Mouse (Mus musculus): ENCODE results near the gene 9930104L06Rik.
A peak's percentile ranks its signal among the peaks of the same experiment; 100 is the strongest.
"Not testable (repeated sequence)": the region's sequence is repeated elsewhere in the genome, so short reads cannot be mapped to it uniquely, and the experiment has no call there.

The 9930104L06Rik gene

GRCm38 (mm10) chr4:124936613-124937471 lies at the start of gene 9930104L06Rik:
Gene 9930104L06Rik (plus strand): TSS chr4:124937048.
- peak; percentile 98 for DNase-seq (ENCODE audit: low spot score)

DNA sequence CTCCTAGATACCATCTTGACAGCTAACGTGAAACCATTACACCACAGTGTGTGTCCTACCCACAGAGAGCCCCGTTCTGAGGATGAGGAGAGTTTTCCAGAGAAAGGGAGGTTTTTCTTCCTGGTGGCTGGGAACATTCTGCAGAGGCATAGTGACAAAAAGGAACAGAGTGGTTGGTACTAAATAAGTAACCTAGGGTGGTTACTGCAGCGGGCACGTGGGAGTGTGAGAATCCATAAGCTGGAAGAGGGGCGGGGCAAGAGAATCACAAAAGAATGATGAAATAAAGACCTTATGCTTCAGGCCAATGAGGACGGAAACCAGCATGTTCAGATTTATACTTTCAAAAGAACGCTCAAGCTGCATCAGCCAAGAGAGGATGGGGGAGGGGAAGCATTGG lies 48.1 kb upstream of the 9930104L06Rik start:
- no peak for DNase-seq (ENCODE audit: low spot score)

DNA sequence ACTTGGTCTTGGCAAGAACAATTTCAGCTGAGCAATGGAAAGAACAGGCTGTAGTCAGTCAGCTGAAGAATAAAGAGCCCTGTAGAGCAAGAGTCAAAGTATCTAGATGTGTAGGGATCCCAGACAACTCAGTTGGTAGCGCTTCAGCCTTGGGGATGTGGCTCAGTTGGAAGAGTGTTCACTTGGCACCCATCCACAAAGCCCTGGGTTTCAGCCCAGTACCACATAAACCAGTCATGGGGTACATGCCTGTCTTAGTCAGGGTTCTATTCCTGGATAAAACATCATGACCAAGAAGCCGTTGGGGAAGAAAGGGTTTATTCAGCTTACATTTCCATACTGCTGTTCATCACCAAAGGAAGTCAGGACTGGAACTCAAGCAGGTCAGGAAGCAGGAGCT lies 46.9 kb upstream of the 9930104L06Rik start:
- peak; percentile 10 for DNase-seq (ENCODE audit: low spot score)

DNA sequence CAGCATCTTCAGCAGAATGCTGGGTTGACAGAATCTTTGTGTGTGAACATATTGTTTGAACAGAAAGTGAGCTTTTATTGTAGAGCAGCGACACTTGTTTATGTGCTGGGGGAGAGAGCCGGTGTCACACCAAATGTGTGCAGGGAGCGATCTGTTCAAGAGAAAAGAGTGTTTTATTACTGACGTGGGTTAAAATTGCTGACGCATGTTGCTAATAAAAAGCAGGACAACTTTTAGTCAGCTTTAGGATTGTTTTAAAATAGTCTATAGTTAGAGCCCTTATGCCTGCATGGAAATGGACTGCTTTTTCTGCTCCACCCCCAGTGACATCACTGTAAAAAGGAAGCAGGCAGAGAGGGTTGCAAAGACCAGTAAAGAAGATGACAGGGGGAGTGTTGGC lies 46.0 kb upstream of the 9930104L06Rik start:
- DNase-seq (ENCODE audit: low spot score), result no peak

- no peak for DNase-seq (ENCODE audit: low spot score)
Measured at GRCm38 (mm10) chr4:124893769-124894168, 43.1 kb upstream of the 9930104L06Rik start.

DNA sequence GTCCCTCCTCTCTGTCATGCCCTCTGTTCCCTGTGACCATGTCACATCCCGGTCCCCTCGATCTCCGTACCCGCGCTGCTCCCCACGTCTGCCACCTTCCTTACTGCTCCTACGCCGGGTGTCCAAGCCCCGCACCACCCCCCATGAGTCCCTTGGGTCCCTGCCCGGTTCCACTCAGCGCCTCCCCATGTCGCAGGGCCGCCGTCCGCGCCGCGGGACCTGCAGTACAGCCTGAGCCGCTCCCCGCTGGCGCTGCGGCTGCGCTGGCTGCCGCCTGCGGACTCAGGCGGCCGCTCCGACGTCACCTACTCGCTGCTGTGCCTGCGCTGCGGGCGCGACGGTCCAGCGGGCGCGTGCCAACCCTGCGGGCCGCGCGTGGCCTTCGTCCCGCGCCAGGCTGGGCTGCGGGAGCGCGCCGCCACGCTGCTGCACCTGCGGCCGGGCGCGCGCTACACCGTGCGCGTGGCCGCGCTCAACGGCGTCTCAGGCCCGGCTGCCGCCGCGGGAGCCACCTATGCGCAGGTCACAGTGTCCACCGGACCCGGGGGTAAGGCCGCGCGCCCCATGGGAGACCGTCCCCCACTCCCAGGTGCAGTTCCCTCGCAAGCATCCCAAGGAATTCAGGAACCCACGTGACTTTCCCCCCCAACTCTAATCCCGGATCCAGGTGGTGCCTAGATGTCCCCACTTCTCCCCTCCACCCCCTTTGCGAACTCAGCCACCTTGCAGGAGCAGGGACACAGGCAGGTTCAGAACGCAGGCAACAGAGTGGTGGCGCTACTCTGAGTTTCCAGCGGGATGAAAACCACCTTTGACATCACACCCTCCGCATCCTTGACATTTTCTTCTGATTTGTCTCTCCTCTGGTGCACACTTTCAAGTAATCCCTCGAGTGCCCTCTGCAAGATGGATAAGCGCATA lies 42.1 kb upstream of the 9930104L06Rik start:
- no peak for DNase-seq (ENCODE audit: low spot score)

- no peak for DNase-seq (ENCODE audit: low spot score)
Measured at GRCm38 (mm10) chr4:124898428-124898827, 38.4 kb upstream of the 9930104L06Rik start.

- DNase-seq (ENCODE audit: low spot score), result no peak
Measured at GRCm38 (mm10) chr4:124899906-124900305, 36.9 kb upstream of the 9930104L06Rik start.

GRCm38 (mm10) chr4:124905417-124905816 lies 31.4 kb upstream of the 9930104L06Rik start:
- DNase-seq (ENCODE audit: low spot score), result peak; percentile 15

DNA sequence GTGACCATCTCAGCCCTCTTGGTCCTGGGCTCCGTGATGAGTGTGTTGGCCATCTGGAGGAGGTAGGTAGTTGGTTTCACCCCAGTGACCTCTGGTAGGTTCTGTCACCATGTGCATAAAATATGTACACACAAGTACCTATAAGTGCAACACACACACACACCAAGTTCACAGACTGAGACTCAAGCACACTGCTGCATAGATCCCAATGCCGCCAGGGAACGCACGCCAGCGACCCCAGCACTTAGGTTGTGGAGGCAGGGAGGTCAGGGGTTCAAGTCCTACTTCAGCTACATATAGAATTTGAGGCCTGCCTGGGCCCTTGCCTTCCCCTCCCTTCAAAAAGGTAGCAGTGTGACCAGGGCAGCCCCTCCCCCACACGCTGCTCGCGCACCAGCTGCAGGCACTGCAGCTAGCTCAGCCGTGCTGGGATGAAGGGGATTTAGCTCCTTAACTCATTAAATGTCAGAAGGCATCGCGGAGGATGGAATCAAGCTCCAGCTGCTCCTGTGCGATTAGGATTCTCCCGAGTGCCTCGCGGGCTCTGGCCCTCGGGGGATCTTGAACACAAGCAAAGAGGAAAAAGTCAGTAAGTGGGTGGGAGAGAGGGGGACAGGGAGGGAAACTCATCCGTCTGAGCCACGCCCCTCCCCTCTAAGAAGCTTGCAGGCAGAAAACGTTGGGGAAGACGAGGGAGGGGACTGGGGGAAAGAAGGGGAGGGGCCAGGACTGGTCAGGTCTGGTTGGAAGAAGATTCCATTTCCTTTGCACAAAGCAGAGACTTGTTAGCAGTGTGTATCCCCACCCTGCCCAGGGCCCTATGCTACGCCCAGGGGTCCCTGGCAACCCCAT lies 30.7 kb upstream of the 9930104L06Rik start:
- no peak for DNase-seq (ENCODE audit: low spot score)

GRCm38 (mm10) chr4:124928102-124928501 lies 8.7 kb upstream of the 9930104L06Rik start:
- DNase-seq (ENCODE audit: low spot score), result no peak

DNA sequence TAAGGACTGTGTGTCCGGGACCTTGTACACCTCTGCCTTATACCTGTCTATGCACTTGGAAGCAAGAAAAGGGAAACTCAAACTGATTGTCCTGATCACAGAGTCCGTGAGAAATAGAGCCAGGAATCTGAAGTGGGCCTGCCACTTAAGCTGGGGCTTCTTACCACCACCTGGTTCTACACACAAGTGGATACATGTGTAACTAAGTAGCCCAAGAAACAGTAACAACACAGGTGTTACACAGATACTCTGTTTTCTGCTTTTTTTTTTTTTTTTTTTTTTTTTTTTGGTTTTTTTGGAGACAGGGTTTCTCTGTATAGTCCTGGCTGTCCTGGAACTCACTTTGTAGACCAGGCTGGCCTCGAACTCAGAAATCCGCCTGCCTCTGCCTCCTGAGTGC lies 2.4 kb downstream of the 9930104L06Rik start, which contains the start of gene Cdca8:
Gene Cdca8 (minus strand): TSS at position 101 of the 400 bp plus-strand sequence.
- DNase-seq (ENCODE audit: low spot score), result not testable (repeated sequence)

DNA sequence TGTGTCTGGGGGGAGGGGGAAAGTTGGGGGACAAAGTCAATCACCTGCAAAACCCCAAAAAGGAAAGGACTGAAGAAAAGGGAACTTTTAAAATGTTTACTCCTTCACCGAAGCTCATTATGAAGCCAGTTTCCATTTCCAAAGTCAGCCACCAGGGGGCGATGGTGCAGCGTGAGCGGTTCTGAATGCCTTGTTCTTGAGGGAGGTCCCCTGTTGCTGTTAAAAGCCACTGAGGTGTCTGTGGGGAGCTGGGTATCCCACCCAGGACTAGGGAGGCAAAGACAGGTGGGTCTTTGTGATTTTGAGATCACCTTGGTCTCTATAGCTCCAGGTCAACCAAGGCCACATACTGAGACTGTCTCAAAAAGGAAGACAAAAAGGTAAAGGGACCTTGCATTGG lies 6.2 kb downstream of the 9930104L06Rik start:
- peak; percentile 80 for DNase-seq (ENCODE audit: low spot score)

DNA sequence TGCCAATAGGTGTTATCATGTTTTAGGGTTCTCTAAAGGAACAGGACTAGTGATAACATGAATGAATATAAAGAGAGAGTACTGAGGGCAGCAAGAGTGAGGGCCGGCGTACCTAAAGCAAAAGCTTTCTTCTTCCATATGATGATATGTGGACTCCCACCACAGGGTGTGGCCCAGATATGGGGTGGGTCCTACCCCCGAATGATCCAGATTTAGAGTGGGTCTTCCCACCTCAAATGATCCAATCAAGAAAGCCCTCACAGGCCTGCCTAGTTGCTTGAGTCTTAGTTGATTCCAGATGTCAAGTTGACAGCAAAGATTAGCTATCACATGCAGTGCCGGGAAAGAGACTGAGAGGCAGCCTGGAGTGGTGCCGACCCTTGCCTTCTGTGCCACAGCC lies 6.9 kb downstream of the 9930104L06Rik start:
- DNase-seq (ENCODE audit: low spot score), result no peak

DNA sequence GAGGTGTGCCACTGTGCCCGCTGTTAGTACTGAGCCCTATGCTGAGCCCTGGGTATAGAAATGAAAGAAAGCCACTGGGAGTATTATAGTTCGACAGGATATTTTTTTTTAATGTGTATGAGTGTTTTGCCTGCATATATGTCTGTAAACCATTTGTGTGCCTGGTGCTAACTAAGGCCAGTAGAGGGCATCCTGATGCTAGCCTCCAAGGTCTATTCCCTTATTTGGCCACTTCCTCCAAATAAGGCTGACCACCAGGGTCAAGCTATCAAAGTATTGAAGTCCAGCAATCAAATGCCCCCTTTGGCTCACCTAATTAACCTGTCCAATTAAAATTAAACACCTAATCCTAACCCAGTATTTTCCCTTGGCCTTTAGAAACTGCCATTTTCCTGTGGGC lies 8.1 kb downstream of the 9930104L06Rik start:
- no peak for DNase-seq (ENCODE audit: low spot score)

GRCm38 (mm10) chr4:124949488-124949887 lies 12.6 kb downstream of the 9930104L06Rik start:
- DNase-seq (ENCODE audit: low spot score), result no peak

GRCm38 (mm10) chr4:124950181-124951035 lies 13.6 kb downstream of the 9930104L06Rik start:
- DNase-seq (ENCODE audit: low spot score), result no peak

DNA sequence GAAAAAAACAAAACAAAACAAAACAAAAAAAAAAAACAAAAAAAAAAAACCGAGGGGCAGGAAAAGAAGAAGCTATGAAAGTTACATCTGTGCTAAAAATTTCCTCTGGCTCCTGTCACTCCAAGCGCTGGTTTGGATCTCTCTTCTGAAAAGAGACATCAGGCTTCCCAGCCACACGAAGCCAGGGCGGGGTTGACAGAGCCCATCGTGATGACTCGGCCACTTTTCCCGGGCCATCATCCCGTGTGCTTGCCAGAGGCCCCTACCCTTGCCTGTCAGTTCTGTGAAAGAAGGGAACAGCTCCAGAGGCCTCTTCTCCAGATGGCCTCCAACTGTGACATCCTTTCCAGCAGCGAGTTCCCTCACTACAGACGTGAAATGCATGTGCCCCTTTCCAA lies 14.2 kb downstream of the 9930104L06Rik start:
- no peak for DNase-seq (ENCODE audit: low spot score)

- DNase-seq (ENCODE audit: low spot score), result peak; percentile 55
Measured at GRCm38 (mm10) chr4:124953546-124953945, 16.7 kb downstream of the 9930104L06Rik start.

DNA sequence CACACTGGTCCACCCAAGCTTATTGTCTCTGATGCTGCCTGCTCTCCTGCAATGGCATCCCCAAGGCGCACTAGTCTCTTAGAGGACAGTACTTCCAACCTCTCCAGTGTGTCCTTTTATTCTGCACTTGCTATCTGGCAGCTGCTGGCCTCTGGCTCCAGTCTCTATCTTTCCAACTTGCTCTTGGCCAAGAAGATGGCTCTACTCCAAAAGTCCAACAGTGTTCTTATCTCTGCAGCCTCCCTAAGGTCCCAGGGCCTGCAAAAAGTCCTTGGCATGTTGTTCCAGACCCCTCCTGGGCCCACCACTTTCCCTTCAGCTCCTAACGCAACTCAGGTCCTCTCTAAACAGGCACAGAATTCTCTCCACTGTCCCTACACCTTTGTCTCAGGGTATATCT lies 20.4 kb downstream of the 9930104L06Rik start:
- DNase-seq (ENCODE audit: low spot score), result no peak

DNA sequence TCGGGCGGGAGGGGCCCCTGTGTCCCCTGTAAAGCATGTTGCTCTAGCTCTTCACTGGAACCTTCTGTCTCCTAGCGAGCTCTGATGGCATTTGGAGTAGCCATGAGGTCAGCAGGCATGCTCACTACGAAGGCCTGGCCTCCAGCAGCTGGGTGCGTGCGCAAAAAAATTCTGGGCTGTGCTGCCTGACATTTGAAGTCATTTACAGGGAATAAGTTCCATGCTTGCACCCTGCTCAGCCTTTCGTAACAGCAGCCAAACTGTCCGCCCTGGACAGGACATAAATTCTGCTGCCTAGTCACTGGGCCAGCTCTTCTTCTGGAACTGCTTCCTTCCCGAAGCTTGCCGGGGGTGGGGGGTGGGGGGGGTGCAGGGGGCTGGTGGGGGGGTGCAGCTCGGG lies 22.2 kb downstream of the 9930104L06Rik start:
- peak; percentile 84 for DNase-seq (ENCODE audit: low spot score)

Data from adipocyte (in vitro differentiated cells).